Mouse (Mus musculus): Measurements from ENCODE around the gene Mgp. TPM values are rescaled to one million over a fixed set of nuclear protein-coding genes. Genes with fewer than 3 reads are reported as not detected.

Gene Mgp
- polyA plus RNA-seq, 1 experiment from 2014 or later, result 139 TPM

- peaks cover 25% of the 10 kb centered on the region for H3K36me3 ChIP-seq
- H3K9ac ChIP-seq, result no peak overlapping the region
- H3K9me3 ChIP-seq (replicated peaks), result no peaks in the 10 kb centered on the region
- ATAC-seq (ENCODE audit: insufficient number of reproducible peaks, low FRiP score), result no peak
- H3K4me3 ChIP-seq, result no peak overlapping the region
- H3K27ac ChIP-seq (ENCODE audit: poor library complexity, severe bottlenecking), result peak overlapping the region; percentile 52
- no peaks in the 10 kb centered on the region for H3K27me3 ChIP-seq (replicated peaks)
- 66% methylated on average over 3 of the region's 3 CpGs for WGBS
- peaks cover 53% of the 10 kb centered on the region for H3K4me1 ChIP-seq (replicated peaks)
- H3K4me2 ChIP-seq, result no peak overlapping the region
These were observed 22.9 kb downstream of the Mgp start for GRCm38 (mm10) chr6:136852762-136853161.

GRCm38 (mm10) chr6:136852348-136852747 is 23.3 kb downstream of the Mgp start:
- no peaks in the 10 kb centered on the region for H3K9me3 ChIP-seq (replicated peaks)
- no peaks in the 10 kb centered on the region for H3K27me3 ChIP-seq (replicated peaks)
- H3K4me3 ChIP-seq, result no peak overlapping the region
- peaks cover 25% of the 10 kb centered on the region for H3K36me3 ChIP-seq
- no peak for ATAC-seq (ENCODE audit: insufficient number of reproducible peaks, low FRiP score)
- peak overlapping the region; percentile 52; the same call in 1 of the 2 replicates for H3K27ac ChIP-seq (ENCODE audit: poor library complexity, severe bottlenecking)
- no peak overlapping the region for H3K4me2 ChIP-seq
- WGBS, result 85% methylated on average over 4 of the region's 4 CpGs
- H3K4me1 ChIP-seq (replicated peaks), result peaks cover 49% of the 10 kb centered on the region
- no peak overlapping the region for H3K9ac ChIP-seq

GRCm38 (mm10) chr6:136850267-136850666 is 25.4 kb downstream of the Mgp start:
- H3K4me3 ChIP-seq, result no peak overlapping the region
- H3K4me2 ChIP-seq, result no peak overlapping the region
- H3K9ac ChIP-seq, result no peak overlapping the region
- 0 out of 2 replicates have a peak, but pooled peaks have one; percentile 9 for ATAC-seq (ENCODE audit: insufficient number of reproducible peaks, low FRiP score)
- no peak overlapping the region for H3K27ac ChIP-seq (ENCODE audit: poor library complexity, severe bottlenecking)
- no peaks in the 10 kb centered on the region for H3K9me3 ChIP-seq (replicated peaks)
- H3K4me1 ChIP-seq (replicated peaks), result peaks cover 32% of the 10 kb centered on the region
- H3K27me3 ChIP-seq (replicated peaks), result no peaks in the 10 kb centered on the region
- H3K36me3 ChIP-seq, result peaks cover 30% of the 10 kb centered on the region
- WGBS, result 48% methylated on average over 6 of the region's 6 CpGs

DNA sequence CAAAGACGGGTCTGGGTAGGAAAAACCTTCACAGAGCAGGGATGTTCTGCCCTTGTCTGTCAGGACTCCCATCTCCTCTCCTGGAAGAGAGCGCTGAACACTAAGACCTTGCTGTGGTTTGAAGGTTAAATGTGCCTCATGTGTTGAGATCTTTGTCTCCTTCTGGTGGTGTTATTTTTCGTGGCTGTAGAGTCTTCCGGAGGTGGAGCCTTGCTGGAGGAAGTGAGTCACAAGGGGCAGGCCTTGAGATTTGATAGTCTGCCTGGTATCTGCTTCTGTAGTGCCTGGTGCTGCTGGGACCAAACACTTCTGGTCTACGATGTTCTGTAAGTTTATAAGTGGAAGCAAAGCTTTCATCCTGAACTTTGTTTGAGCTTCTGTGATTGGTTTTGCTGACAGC is 26.7 kb downstream of the Mgp start:
- no peak for ATAC-seq (ENCODE audit: insufficient number of reproducible peaks, low FRiP score)
- H3K9ac ChIP-seq, result no peak overlapping the region
- H3K27me3 ChIP-seq (replicated peaks), result no peaks in the 10 kb centered on the region
- WGBS, result 82% methylated on average over 5 of the region's 5 CpGs
- H3K4me2 ChIP-seq, result no peak overlapping the region
- no peak overlapping the region for H3K4me3 ChIP-seq
- no peaks in the 10 kb centered on the region for H3K9me3 ChIP-seq (replicated peaks)
- H3K4me1 ChIP-seq (replicated peaks), result peaks cover 22% of the 10 kb centered on the region
- no peak overlapping the region for H3K27ac ChIP-seq (ENCODE audit: poor library complexity, severe bottlenecking)
- peaks cover 26% of the 10 kb centered on the region for H3K36me3 ChIP-seq

GRCm38 (mm10) chr6:136848399-136848798 is 27.2 kb downstream of the Mgp start:
- Histone ChIP-seq H3K27me3 (replicated peaks) (no peaks in the 10 kb centered on the region), H3K27ac (ENCODE audit: poor library complexity, severe bottlenecking) (no peak overlapping the region), H3K9ac (no peak overlapping the region), H3K36me3 (peaks cover 26% of the 10 kb centered on the region), H3K4me1 (replicated peaks) (peaks cover 22% of the 10 kb centered on the region), H3K4me3 (no peak overlapping the region), H3K4me2 (no peak overlapping the region), H3K9me3 (replicated peaks) (no peaks in the 10 kb centered on the region)
- ATAC-seq (ENCODE audit: insufficient number of reproducible peaks, low FRiP score), result no peak
- WGBS, result 80% methylated on average over 8 of the region's 8 CpGs

DNA sequence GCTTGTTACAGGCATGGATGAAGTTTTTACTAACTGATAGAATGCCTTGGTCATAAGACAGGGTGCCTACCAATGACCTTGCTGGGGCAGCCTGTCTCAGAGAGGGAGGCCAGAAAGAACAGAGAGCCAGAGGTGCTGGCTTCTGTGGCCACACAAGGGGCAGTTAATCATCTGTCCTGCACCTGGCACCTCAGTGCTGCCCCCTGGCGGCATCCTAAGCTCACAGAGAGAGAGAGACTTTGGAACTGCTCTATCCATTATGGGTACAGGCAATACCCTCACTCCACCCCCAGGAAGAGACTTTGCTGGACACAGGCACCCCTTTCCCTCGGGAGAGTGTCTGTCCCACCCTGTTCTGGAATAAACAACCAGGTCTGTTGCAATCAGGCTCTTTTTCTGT is 27.8 kb downstream of the Mgp start:
- ATAC-seq (ENCODE audit: insufficient number of reproducible peaks, low FRiP score), result 0 out of 2 replicates have a peak, but pooled peaks have one; percentile 24
- 20% methylated on average over 2 of the region's 2 CpGs for WGBS
- H3K9ac ChIP-seq, result no peak overlapping the region
- peaks cover 26% of the 10 kb centered on the region for H3K36me3 ChIP-seq
- no peak overlapping the region for H3K4me2 ChIP-seq
- H3K27ac ChIP-seq (ENCODE audit: poor library complexity, severe bottlenecking), result no peak overlapping the region
- H3K4me1 ChIP-seq (replicated peaks), result peaks cover 19% of the 10 kb centered on the region
- H3K9me3 ChIP-seq (replicated peaks), result no peaks in the 10 kb centered on the region
- no peaks in the 10 kb centered on the region for H3K27me3 ChIP-seq (replicated peaks)
- no peak overlapping the region for H3K4me3 ChIP-seq

DNA sequence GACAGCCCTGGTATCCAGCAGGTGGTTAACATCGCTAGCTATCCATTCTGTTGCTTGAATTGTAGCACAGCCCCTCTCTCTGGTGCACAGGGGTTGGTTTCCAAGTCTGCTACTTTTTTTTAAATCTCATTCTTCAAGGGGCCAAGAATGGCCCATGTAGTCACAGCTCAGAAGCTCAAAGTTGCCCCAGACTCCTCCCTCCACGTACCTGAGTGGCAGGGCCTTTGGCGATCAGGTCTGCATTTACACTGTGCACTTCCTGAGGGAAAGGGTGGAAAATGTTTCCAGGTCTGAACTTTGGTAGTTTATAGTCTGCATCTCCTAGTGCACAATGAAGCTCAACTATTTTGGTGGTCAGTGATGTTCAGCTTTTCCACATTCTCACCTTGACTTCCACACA is 28.4 kb downstream of the Mgp start:
- Histone ChIP-seq H3K4me3 (no peak overlapping the region), H3K9me3 (replicated peaks) (no peaks in the 10 kb centered on the region), H3K9ac (no peak overlapping the region), H3K27ac (ENCODE audit: poor library complexity, severe bottlenecking) (no peak overlapping the region), H3K36me3 (peaks cover 26% of the 10 kb centered on the region), H3K27me3 (replicated peaks) (no peaks in the 10 kb centered on the region), H3K4me2 (no peak overlapping the region), H3K4me1 (replicated peaks) (peaks cover 14% of the 10 kb centered on the region; the same call in 1 of the 2 replicates)
- ATAC-seq (ENCODE audit: insufficient number of reproducible peaks, low FRiP score), result no peak
- WGBS, result 93% methylated on average over 3 of the region's 3 CpGs

DNA sequence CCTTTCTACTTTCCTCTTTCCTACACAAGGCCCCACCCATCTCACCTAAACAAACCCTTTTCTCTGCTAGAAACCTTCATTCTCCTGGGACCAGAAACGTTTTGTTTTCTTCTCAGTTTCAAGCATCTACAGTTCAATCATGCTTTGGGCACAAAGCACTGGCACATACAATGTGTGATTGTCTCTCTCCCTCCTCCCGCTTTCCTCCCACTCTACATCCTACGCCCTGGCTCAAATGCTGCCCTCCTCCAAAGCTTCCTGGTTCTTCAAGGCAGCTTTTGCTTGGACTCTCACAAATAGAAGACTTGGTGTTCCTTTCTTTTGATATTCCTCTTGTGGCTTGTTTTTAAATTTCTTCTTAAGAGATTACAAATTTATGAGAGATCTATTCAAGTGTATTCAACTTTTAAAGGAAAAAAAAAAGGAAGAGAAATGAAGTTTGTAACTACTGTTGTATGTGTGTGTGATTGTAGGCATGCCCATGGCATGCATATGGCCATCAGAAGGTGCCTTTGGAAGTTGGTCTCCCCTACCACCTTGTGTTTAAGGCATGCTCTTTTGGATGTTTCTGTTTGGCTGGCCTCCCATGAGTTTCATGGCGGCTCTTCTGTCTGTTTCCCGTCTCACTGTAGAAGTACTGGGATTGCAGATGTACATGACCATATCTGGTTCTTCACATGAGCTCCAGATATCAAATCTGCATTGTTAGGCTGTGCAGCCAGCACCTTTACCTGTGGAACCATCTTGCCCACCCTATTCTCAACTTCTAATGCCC is 29.7 kb downstream of the Mgp start:
- ATAC-seq (ENCODE audit: insufficient number of reproducible peaks, low FRiP score), result no peak
- H3K4me2 ChIP-seq, result no peak overlapping the region
- peaks cover 20% of the 10 kb centered on the region for H3K36me3 ChIP-seq
- H3K27ac ChIP-seq (ENCODE audit: poor library complexity, severe bottlenecking), result no peak overlapping the region
- H3K27me3 ChIP-seq (replicated peaks), result no peaks in the 10 kb centered on the region
- no peak overlapping the region for H3K9ac ChIP-seq
- H3K4me1 ChIP-seq (replicated peaks), result peaks cover 14% of the 10 kb centered on the region; the same call in 1 of the 2 replicates
- no peak overlapping the region for H3K4me3 ChIP-seq
- no peaks in the 10 kb centered on the region for H3K9me3 ChIP-seq (replicated peaks)
- WGBS, result 66% methylated on average over 5 of the region's 5 CpGs

DNA sequence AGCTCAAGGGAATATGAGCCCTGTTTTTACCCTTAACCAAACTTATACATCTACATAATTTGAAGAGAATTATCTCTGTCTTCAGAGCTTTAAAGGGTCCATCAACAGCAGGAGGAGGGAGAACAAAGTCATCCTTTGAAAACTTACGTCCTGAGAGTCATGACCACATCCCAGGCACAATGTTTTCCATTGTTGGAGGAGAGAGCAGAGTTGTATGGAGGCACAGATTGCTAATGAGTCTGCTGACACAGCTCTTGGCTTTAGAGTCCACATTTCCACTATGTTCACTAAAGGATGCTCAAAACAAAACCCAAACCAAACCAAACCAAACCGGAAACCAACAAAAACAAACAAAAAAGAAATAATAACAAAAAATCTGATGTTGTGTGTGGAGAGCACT is 30.7 kb downstream of the Mgp start:
- no peak overlapping the region for H3K4me2 ChIP-seq
- H3K36me3 ChIP-seq, result peaks cover 20% of the 10 kb centered on the region
- no peak overlapping the region for H3K27ac ChIP-seq (ENCODE audit: poor library complexity, severe bottlenecking)
- no peak overlapping the region for H3K9ac ChIP-seq
- no peak for ATAC-seq (ENCODE audit: insufficient number of reproducible peaks, low FRiP score)
- no peaks in the 10 kb centered on the region for H3K27me3 ChIP-seq (replicated peaks)
- peaks cover 7% of the 10 kb centered on the region; the same call in 1 of the 2 replicates for H3K4me1 ChIP-seq (replicated peaks)
- WGBS, result 64% methylated on average over 2 of the region's 2 CpGs
- no peaks in the 10 kb centered on the region for H3K9me3 ChIP-seq (replicated peaks)
- no peak overlapping the region for H3K4me3 ChIP-seq

- Histone ChIP-seq H3K4me3 (no peak overlapping the region), H3K4me1 (replicated peaks) (no peaks in the 10 kb centered on the region), H3K27me3 (replicated peaks) (no peaks in the 10 kb centered on the region), H3K4me2 (no peak overlapping the region), H3K27ac (ENCODE audit: poor library complexity, severe bottlenecking) (no peak overlapping the region), H3K36me3 (no peaks in the 10 kb centered on the region), H3K9me3 (replicated peaks) (no peaks in the 10 kb centered on the region), H3K9ac (no peak overlapping the region)
- no peak for ATAC-seq (ENCODE audit: insufficient number of reproducible peaks, low FRiP score)
- 75% methylated on average over 3 of the region's 3 CpGs for WGBS
These were observed 38.3 kb downstream of the Mgp start for GRCm38 (mm10) chr6:136837323-136837722.

GRCm38 (mm10) chr6:136835352-136835751 is 40.3 kb downstream of the Mgp start, which contains the start of gene Smco3:
Gene Smco3 (minus strand): TSS chr6:136835452.
- no peaks in the 10 kb centered on the region for H3K9me3 ChIP-seq (replicated peaks)
- H3K4me3 ChIP-seq, result no peak within 1 kb of the TSS
- H3K9ac ChIP-seq, result no peak within 1 kb of the TSS
- no peaks in the 10 kb centered on the region for H3K36me3 ChIP-seq
- 41% methylated on average over 4 of the region's 4 CpGs for WGBS
- no peaks in the 10 kb centered on the region for H3K4me1 ChIP-seq (replicated peaks)
- H3K27ac ChIP-seq (ENCODE audit: poor library complexity, severe bottlenecking), result no peak within 1 kb of the TSS
- no peak within 1 kb of the TSS for H3K4me2 ChIP-seq
- no peak for ATAC-seq (ENCODE audit: insufficient number of reproducible peaks, low FRiP score)
- no peaks in the 10 kb centered on the region for H3K27me3 ChIP-seq (replicated peaks)
